Mouse (Mus musculus) kidney, postnatal 25 days (tissue): ENCODE results near the gene Tor4a.

Source experiments
- DNase-seq, 2 experiments: peaks; one replicate each; pipeline ENCODE4 v3.0.0; 2021; ENCODE audit warnings: mixed read lengths in 2 of 2

Gene Tor4a

DNA sequence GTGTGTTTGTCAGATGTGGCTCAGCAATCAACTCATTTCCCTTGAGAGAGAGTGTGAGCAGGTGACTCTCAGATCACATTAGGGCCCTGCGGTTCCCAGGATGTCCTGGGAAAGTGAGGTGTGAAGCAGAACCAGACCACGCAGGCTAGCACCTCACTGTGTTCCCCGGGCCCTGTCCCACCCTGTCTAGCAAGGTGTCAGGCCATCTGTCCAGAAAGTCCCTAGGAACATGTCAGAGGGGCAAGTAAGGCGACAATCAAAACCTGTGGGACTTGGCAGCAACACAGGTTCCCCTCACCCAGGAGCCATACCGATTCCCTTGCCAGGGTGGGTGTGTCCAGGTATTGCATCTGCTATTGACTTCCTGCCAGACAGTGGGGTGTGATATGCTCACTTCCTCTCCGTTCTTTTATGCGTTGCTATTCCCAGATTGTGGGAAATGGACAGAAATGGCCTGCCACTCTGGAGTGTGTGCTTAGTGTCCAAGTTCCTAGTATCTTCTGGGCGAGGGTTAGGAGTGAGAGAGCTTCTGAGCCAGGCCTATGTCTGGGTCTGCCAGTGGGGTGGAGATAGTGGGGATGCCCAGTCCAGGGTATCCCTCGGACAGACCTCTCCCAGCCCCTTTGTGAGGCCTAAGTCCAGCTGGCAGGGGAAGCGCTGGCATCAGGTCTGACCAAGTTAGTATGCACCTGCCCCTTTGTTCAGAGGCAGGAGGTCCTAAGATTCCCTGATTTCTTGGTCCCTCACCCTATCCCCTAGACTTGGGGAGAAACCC, 26.2 kb downstream of the Tor4a start:
- peak in 1 of 2 experiments; percentile 38 for DNase-seq

DNA sequence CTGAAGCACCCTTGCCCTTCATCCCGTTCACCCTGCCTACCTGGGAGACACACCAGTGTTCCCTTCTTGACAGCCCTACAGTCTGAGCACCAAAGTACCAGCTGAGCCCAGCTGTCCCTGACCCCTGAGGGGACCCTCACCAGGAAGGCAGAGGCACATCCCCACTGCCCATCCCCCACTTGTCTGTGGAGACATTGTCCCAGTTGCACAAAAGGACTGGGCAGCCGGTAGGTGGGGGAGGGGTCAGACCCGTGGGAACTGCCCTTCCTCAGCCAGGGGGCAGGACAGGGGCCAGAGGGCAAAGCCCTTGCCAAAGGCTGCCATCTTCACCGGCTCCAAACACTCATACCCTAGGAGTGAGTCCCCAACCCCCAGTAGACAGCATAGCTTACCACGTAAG, 26.9 kb downstream of the Tor4a start:
- peak in 1 of 2 experiments; percentile 56 for DNase-seq

DNA sequence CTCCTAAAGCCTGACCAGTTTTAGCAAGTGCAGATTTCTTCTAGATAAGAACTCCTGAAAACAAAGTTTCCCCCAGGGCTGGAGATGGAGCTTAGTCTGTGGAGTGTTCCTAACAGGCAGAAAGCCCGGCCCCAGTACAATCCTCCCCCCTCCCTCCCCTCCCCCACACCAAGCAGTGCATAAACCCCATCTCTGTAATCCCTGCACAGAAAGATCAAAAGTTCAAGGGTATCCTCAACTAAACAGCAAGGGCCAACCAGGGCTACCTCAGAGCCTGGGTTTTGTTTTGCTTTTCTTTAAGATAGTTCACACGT, 28.1 kb downstream of the Tor4a start:
- DNase-seq, result no peak

DNA sequence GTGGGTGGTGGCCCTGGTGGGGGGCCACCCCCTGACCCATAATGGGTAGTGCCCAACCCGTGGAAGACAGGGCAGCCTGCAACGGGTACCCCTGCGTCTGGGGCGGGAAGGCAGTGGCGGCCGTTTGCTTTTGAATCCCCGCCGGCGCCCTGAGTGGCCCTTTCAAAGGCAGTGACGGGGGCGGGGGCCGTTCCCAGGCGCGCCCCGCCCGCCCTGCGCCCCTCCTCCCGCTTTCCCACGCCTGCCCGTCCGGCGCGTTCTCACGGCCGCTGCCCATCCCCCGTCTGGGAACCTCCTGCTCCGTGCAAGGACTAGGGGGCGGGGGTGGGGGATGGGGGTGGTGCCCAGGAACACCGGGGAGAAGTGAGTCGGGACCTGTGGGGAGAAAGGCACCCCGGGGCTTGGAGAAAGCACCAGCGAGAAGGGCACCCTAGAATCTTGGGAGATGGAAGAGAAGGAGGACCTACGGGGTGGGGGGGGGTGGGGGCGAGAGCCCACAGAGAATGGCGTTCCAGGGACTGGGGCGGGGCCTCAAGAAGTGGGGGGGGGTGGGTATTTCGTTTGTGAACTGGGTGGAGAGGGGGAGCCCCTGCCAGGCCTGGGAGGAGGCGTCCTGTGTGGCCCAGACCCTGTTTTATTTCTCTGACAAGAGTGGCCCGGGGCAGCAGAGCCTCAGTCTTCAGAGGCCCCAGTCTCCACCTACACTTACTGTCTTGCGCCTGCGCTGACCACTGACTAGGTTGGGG, 28.6 kb downstream of the Tor4a start:
- DNase-seq, result peak; percentile 78 to 88

DNA sequence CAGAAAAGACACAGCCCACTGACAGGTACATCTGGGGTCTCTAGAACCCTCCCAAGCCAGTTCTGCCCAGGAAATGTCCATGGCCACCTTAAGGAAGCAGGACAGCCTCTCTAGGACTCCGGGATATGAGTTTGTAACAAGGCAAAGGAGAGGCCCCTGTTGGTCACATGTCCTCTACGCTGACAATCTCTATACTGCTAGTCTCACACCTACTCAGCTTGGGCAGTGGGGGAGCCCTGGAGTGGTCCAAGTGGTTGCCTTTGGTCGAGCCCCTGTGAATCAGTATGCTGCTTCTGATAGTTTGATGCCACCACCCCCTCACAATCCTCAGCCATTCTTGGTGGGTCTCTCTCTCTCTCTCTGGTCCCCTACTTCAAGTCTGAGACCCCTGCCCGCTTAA, 29.2 kb downstream of the Tor4a start:
- no peak for DNase-seq

DNA sequence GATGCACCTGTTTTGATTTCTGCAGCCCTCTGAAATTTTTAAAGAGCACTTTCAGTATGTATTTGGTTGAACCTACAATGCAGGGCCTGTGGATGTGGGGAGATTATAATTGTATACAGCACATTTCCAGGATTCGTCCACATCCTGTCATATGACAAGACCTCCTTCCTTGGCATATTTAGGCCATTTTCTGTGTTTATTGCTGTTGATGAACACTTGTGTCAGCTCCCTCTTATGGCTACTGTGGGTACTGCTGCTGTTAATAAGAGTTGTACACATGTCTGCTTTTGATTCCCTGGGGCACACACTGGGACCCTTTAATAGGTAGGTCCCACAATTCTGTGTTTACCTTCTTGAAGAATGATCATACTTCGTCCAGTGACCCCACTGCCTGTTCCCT, 39.0 kb downstream of the Tor4a start:
- peak in 1 of 2 experiments; percentile 83 for DNase-seq

DNA sequence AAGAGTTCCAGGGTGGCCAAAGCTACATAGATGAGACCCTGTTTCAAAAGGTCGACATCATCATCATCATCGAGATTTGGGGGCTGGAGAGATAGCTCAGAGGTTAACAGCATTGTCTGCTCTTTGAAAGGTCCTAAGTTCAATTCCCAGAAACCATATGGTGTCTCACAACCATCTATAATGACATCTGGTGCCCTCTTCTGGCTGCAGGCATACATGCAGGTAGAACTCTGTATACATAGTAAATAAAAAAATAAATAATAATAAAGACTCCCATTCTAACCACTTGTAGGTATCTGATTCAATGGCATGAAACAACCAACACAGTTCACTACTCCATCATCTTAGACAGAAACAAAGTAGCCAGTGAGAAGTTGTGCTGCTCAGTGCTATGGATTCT, 39.7 kb downstream of the Tor4a start:
- DNase-seq, result no peak

DNA sequence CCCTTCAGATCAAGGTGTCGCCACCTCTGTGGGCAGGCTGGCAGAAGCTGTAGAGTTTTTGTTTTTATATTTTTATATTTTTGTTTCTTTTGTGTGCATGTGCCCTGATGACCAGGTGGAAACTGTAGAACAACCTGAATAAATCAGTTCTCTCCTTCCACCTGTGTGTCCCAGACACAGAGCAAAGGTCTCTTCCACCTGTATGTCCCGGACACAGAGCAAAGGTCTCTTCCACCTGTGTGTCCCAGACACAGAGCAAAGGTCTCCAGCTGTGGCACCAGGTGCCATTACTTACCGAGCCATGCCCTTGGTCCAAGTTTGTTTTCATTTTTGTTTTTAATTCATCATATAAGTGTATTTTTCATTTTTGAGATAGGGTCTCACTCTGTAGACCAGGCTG, 40.5 kb downstream of the Tor4a start:
- no peak for DNase-seq

DNA sequence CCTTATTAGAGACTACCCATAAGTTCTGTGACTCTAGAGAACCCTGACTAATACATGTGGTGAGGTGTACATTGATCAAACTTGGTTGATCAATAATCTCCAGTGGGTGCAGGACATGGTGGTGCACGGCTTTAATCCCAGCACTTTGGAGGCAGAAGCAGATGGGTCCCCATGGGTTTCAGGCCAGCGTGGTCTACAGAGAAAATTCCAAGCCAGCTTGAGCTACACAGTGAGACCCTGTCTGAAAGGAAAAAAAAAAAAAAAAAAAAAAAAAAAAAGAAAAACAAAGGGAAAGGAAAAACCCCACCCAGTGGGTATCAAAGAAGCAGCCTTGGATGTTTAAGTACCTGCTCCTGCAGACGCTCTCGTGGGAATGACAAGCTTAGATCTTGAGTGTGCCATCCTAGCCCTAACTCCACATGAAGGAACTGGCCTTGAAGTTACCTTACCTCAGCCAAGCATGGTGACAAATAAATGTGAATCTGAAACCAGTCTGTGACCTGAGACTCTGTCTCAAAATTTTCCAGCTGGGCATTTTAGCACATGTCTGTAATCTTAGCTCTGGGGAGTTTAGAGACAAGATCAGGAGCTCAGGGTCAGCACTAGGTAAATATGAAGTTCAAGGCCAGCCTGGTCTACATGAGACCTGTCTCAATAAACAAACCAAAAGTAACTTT, 45.3 kb downstream of the Tor4a start:
- DNase-seq, result no peak

DNA sequence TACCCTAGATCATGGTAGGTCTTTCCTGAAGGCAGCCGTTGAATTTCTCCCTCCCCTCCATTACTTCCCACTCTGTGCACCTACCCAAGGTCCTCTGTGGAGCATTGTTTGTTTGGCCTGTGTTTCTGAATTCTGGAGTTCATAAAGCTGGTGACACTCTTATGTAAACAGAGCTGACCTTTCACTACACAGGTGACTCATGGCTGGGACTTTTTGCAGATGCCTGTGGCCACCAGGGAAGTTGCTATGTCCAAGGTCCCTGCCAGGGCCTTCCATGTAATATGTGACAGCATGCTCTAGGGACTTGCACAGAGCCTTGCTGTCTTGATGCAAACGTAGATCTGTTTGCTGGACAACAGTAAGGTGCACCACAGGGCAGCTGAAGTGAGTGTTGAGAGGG, 47.0 kb downstream of the Tor4a start:
- no peak for DNase-seq

DNA sequence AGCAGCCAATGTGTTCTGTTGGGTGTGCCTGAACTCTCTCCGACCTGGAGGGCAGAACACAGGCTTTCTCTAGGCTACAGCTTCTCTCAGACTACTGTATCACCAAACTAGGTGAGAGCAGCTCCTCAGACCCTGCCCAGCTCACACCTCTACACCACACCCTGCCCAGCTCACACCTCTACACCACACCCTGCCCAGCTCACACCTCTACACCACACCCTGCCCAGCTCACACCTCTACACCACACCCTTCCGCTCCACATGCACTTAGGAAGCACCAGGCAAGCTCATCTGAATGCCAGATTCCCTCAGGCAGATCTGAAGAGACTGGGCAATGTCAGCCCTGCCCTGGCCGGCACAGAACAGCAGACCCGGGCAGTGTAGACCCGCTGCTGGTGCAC, 48.8 kb downstream of the Tor4a start:
- DNase-seq, result no peak

DNA sequence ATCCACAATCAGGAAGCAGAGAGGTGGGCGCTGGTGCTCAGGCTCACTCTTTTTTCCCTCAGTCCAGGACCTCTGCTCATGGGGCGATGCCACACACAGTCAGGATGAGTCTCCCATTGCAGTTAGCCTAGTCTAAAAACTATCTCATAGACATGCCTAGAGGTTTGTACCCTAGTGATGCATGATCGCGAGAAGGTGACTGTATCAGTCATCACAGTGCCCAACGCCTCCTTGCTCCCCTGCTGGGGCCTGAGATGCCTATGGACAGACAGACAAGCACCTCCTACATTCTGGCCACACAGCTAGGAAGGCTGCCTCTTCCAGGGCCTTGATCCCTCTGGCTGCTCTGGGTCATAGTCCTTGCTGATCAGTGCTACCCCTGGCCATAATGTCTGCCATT, 49.3 kb downstream of the Tor4a start:
- DNase-seq, result no peak

DNA sequence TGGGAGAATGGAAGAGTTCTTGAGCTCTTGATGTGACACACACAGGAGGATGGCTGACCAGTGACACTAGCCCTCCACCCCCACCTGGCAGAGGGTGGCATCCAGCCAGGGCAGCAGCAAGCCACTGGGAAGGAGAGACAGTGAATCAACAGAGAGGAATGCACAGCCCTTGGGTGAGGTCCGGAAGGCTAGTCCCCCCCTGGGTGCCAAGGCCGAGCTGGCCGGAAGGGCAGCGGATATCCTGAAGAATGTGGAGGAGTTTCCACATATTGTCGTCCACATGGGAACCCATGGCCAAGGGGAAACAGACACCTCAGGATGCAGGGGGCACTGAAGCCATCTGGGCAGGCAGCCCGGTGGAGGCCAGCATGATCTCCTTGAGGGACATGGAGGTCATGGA, 51.3 kb downstream of the Tor4a start:
- DNase-seq, result peak; percentile 66 to 86
